Mouse (Mus musculus) forebrain, embryonic 16.5 days (tissue): ENCODE measurements around the gene Triml2. TPM values are rescaled to one million over a fixed set of nuclear protein-coding genes. Genes with fewer than 3 reads are reported as not detected.

ENCODE experiments used
- ATAC-seq: fragments of 200-750 bp; cut with Nextera tagmentation; 2 replicates; pipeline ENCODE4 v1.8.0; 2017; ENCODE audit warnings: mild to moderate bottlenecking, moderate library complexity
- H3K27ac ChIP-seq: fragments of 300-500 bp; sonication (generic); 2 replicates; pipeline ENCODE4 v1.5.1; 2014; ENCODE audit warnings: low read length, control low read depth
- H3K27me3 ChIP-seq: fragments of 300-500 bp; sonication (generic); replicated peaks from 2 replicates; pipeline ENCODE4 v1.6.1; 2014; ENCODE audit warnings: low read length; ENCODE audit not compliant: control insufficient read depth, insufficient read depth
- H3K36me3 ChIP-seq: fragments of 300-500 bp; sonication (generic); 2 replicates; pipeline ENCODE4 v1.6.1; 2014; ENCODE audit not compliant: control insufficient read depth, insufficient read depth
- H3K4me1 ChIP-seq: fragments of 300-500 bp; sonication (generic); replicated peaks from 2 replicates; pipeline ENCODE4 v1.6.1; 2014; ENCODE audit warnings: low read length; ENCODE audit not compliant: control insufficient read depth, insufficient read depth
- H3K4me2 ChIP-seq: fragments of 300-500 bp; sonication (generic); 2 replicates; pipeline ENCODE4 v1.6.1; 2014; ENCODE audit warnings: mild to moderate bottlenecking, low read length, control low read depth
- H3K4me3 ChIP-seq: fragments of 300-500 bp; sonication (generic); replicated peaks from 2 replicates; pipeline ENCODE4 v1.5.1; 2014; ENCODE audit warnings: mild to moderate bottlenecking, low read length, control low read depth
- H3K9ac ChIP-seq: fragments of 300-500 bp; sonication (generic); replicated peaks from 2 replicates; pipeline ENCODE4 v1.6.1; 2014; ENCODE audit warnings: low read depth, low read length, control low read depth
- H3K9me3 ChIP-seq: fragments of 300-500 bp; sonication (generic); 2 replicates; pipeline ENCODE4 v1.6.1; 2016; ENCODE audit warnings: low read length; ENCODE audit not compliant: control insufficient read depth
- WGBS: fragments of 180-500 bp; shearing (Covaris S2); extraction: QIAGEN DNeasy Blood & Tissue Kit; methylation state at CpG from one replicate; pipeline ENCODE4 v1.1.7; 2014; 5-methylcytosine and 5-hydroxymethylcytosine counted together
- polyA plus RNA-seq: library from polyadenylated mRNA; unstranded; fragments of >200 nt; fragmentation: Nextera tagmentation; extraction: Ambion mirVana; gene quantifications from 2 replicates; pipeline ENCODE4 v1.2.1, GENCODE M21; 2015

The Triml2 gene
- polyA plus RNA-seq = not detected in 2 replicates

DNA sequence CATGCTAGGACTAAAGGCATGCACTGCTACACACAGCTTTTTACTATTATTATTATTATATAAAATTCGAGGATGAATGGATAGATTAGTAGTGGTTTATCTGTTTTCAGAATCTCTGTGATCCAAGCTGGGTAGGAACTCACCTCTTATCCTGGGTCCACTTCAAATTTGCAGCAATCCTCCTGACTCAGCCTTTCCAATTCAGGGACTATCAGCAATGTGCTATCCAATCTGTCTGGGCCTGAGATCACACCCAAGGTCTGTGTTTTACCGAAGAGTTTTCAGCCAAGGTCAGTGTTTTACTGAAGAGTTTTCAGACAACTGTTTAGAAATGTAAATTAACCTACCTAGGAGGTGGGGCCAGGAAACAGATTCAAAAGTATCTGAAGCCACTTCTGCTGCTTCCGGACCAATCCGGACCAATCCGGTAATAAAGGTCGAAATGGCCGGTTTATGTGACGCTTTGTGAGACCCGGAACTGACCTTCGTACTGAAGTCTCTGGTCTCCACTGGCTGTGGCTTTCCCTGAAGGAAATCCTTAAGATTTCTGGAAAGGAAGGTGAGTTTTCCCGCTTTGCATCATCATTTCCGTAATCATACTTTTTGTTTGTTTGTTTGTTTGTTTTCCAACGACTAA, at the start of gene Triml2:
Gene Triml2 (plus strand): TSS at position 488 of the 637 bp plus-strand sequence.
- no peaks in the 10 kb centered on the region for H3K4me1 ChIP-seq
- no peak within 1 kb of the TSS for H3K9ac ChIP-seq
- H3K27me3 ChIP-seq = no peaks in the 10 kb centered on the region
- 94% methylated on average over 13 of the region's 13 CpGs for WGBS
- no peak within 1 kb of the TSS for H3K27ac ChIP-seq
- H3K4me3 ChIP-seq = no peak within 1 kb of the TSS
- no peak within 1 kb of the TSS for H3K4me2 ChIP-seq
- ATAC-seq = no peak
- H3K36me3 ChIP-seq = no peaks in the 10 kb centered on the region
- H3K9me3 ChIP-seq = no peaks in the 10 kb centered on the region

DNA sequence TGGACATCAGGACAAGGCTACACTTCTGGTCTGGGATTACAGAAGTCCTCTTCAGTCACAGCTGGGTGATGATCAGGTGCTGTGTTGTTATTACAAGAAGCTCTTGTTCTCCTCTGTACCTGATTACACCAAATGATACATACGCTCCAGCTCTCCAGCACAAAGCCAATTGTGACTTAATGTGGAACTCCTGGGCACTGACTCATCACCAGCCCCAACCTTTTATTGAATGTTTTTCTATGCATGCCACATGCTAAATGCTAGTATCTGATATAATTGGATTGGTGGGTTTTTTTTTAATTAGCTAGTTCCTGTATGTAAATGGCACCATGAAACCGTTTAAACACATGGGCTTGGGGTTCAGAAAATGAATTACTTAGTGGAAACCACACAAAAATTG, 39.0 kb upstream of the Triml2 start, which contains the start of gene Triml1:
Gene Triml1 (minus strand): TSS at position 101 of the 400 bp plus-strand sequence.
- H3K4me2 ChIP-seq = no peak within 1 kb of the TSS
- no peak within 1 kb of the TSS for H3K9ac ChIP-seq
- H3K9me3 ChIP-seq = no peaks in the 10 kb centered on the region
- ATAC-seq = no peak
- H3K4me1 ChIP-seq = no peaks in the 10 kb centered on the region
- no peaks in the 10 kb centered on the region for H3K36me3 ChIP-seq
- H3K4me3 ChIP-seq = no peak within 1 kb of the TSS
- H3K27ac ChIP-seq = no peak within 1 kb of the TSS
- no peaks in the 10 kb centered on the region for H3K27me3 ChIP-seq
- 81% methylated on average over 2 of the region's 2 CpGs for WGBS

DNA sequence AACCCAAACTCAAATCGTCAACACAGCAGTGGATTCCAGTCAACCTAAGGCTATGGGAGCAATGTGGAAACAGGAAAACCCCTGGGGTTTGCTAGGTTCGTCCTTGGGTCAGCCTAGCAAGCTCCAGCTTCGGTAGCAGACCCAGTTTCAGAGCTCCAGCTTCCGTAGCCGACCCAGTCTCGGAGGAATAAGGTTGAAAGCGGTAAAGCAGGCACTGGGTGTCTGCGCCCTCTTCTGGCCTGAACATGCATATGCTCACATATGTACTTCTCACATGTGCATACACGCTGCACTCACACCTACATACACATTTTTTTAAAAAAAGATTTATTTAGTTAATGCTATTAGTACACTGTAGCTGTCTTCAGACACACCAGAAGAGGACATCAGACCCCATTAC, 31.0 kb upstream of the Triml2 start:
- Histone ChIP-seq H3K4me3 (no peak overlapping the region), H3K27me3 (no peaks in the 10 kb centered on the region), H3K4me1 (no peaks in the 10 kb centered on the region), H3K4me2 (no peak overlapping the region), H3K9ac (no peak overlapping the region), H3K36me3 (no peaks in the 10 kb centered on the region), H3K27ac (no peak overlapping the region), H3K9me3 (no peaks in the 10 kb centered on the region)
- WGBS = 92% methylated on average over 9 of the region's 9 CpGs
- ATAC-seq = no peak

DNA sequence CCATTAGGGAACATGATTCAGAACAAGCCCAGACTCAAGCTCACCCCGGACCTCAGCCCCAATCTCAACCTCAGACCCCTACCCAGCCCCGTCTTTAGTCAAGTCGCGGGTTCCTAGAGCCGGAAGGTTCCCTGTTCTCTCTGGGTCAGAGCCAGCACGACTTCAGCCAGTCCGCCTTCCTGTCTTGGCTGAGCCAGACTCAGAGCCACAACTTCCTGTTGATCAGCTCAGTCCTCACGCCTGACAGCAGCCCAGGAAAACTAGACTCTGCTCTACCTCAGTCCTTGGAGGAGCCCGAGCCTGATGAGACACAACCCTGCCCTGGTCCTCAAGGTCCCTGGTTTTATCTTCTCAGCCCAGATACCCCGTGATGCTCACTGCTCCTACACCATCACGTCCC, 17.1 kb upstream of the Triml2 start:
- WGBS = 87% methylated on average over 11 of the region's 11 CpGs
- Histone ChIP-seq H3K4me2 (no peak overlapping the region), H3K9ac (no peak overlapping the region)

GRCm38 (mm10) chr8:43164453-43164852, 15.9 kb upstream of the Triml2 start:
- H3K4me3 ChIP-seq = no peak overlapping the region
- WGBS = 90% methylated on average over 3 of the region's 3 CpGs
- no peak overlapping the region for H3K4me2 ChIP-seq
- ATAC-seq = no peak
- H3K4me1 ChIP-seq = no peaks in the 10 kb centered on the region
- no peaks in the 10 kb centered on the region for H3K27me3 ChIP-seq
- H3K9ac ChIP-seq = no peak overlapping the region
- H3K9me3 ChIP-seq = no peaks in the 10 kb centered on the region
- no peaks in the 10 kb centered on the region for H3K36me3 ChIP-seq
- H3K27ac ChIP-seq = no peak overlapping the region

More for the DNA sequence above, 17.1 kb upstream of the Triml2 start:
- no peak for ATAC-seq
- Histone ChIP-seq H3K27me3 (no peaks in the 10 kb centered on the region), H3K4me1 (no peaks in the 10 kb centered on the region), H3K4me3 (no peak overlapping the region), H3K36me3 (no peaks in the 10 kb centered on the region), H3K9me3 (no peaks in the 10 kb centered on the region), H3K27ac (no peak overlapping the region)

DNA sequence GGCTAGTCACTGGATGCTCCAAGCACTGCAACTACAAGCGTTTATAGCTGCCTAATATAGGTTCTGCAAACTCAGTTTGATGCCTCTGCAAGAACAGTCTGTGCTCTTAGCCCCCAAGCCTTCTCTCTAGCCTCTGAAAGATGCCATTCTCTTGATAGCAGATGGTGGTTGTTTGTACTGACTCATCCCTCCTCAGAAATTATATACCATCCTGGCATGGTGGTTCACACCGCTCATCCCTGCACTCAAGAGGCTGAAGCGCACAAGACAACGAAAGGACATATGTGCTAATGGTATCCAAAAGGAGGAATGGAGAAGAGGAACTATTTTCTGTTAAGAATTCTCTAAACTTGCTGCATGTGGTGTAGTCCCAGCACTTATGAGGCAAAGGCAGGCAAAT, 12.3 kb upstream of the Triml2 start:
- H3K9me3 ChIP-seq = no peaks in the 10 kb centered on the region
- no peak for ATAC-seq

GRCm38 (mm10) chr8:43169249-43169755, 11.0 kb upstream of the Triml2 start:
- no peaks in the 10 kb centered on the region for H3K4me1 ChIP-seq
- H3K9ac ChIP-seq = no peak overlapping the region
- H3K27ac ChIP-seq = no peak overlapping the region
- ATAC-seq = no peak
- H3K36me3 ChIP-seq = no peaks in the 10 kb centered on the region
- no peak overlapping the region for H3K4me2 ChIP-seq
- no peaks in the 10 kb centered on the region for H3K9me3 ChIP-seq
- no peaks in the 10 kb centered on the region for H3K27me3 ChIP-seq
- H3K4me3 ChIP-seq = no peak overlapping the region
- 68% methylated on average over 6 of the region's 6 CpGs for WGBS

More for the DNA sequence above, 12.3 kb upstream of the Triml2 start:
- Histone ChIP-seq H3K27ac (no peak overlapping the region), H3K4me2 (no peak overlapping the region), H3K36me3 (no peaks in the 10 kb centered on the region), H3K9ac (no peak overlapping the region), H3K27me3 (no peaks in the 10 kb centered on the region), H3K4me3 (no peak overlapping the region), H3K4me1 (no peaks in the 10 kb centered on the region)
- WGBS = 92% methylated on average over 4 of the region's 4 CpGs

DNA sequence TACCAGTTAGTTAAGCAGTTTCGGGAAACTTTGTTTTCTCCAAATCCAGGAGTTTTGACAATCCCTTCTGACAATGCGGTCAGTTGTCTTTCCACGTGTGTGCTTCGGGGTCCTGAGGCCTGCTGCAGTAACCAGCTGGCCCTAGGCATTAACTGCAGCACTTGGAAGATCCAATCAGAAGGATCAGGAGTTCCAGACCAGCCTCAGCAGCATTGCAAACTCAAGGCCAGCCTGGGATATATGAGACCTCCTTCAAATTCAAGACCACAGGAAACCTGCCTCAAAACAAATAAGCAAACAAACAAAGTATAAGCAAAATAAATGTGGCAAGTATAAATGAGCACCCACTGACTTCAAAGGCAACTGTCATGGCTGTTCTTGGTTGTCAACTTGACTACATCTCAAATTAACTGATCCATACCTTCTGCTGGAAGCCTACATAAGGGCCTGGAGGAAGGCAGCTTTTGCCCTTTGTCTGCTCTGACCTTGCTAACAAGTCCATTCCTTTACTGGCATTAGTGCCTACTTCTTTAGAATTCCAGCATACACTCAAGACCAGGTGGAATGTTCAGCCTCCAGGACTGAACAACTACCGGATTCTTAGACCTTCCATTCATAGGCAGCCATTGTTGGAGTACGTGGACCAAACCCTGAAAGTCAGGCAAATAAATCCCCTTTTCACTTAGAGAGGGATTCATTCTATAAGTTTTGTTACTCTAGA, 3.4 kb upstream of the Triml2 start:
- ATAC-seq = no peak
- Histone ChIP-seq H3K9ac (no peak overlapping the region), H3K36me3 (no peaks in the 10 kb centered on the region), H3K4me3 (no peak overlapping the region), H3K4me1 (no peaks in the 10 kb centered on the region), H3K4me2 (no peak overlapping the region), H3K27me3 (no peaks in the 10 kb centered on the region), H3K9me3 (no peaks in the 10 kb centered on the region), H3K27ac (no peak overlapping the region)
- WGBS = 85% methylated on average over 6 of the region's 6 CpGs

DNA sequence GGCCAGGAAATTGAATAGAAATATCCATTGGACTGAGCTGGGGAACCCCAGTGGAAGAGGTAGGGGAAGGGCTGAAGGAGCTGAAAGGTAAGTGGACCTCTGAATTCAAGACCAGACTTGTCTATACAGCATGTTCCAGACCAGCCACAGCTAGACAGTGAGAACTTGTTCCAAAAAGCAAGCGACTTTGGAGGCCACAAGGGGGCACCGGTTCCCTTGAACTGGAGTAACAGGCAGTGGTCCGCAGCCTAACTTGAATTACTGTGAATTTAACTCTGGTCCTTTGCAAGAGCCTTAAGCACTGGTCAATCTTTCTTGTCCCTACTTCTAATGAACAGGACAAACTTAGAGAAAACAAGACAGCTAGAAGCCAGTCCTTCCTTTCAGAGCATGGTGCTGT, 2.1 kb upstream of the Triml2 start:
- no peaks in the 10 kb centered on the region for H3K9me3 ChIP-seq
- no peak overlapping the region for H3K4me3 ChIP-seq
- H3K27me3 ChIP-seq = no peaks in the 10 kb centered on the region
- no peak overlapping the region for H3K27ac ChIP-seq
- WGBS = 61% methylated on average over 3 of the region's 3 CpGs
- H3K36me3 ChIP-seq = no peaks in the 10 kb centered on the region
- no peaks in the 10 kb centered on the region for H3K4me1 ChIP-seq
- no peak for ATAC-seq
- H3K9ac ChIP-seq = no peak overlapping the region
- no peak overlapping the region for H3K4me2 ChIP-seq
